Mouse (Mus musculus) heart, postnatal 0 days (tissue): Measurements from ENCODE around the gene Gli2.

Source experiments
- CTCF ChIP-seq: IDR thresholded peaks from 2 replicates; pipeline ENCODE4 v1.5.1; 2016; ENCODE audit warnings: antibody characterized with exemption, control low read depth, low read depth
- EP300 ChIP-seq: IDR thresholded peaks from 2 replicates; pipeline ENCODE4 v1.6.1; 2016; ENCODE audit warnings: antibody characterized with exemption, low read depth

- TF ChIP-seq EP300 (no peak), CTCF (no peak)
Measured at GRCm38 (mm10) chr1:118795415-118796167, 257.8 kb downstream of the Gli2 start.
